Mouse (Mus musculus) cerebellum, adult (tissue): ENCODE measurements at regions not wholly inside any gene's neighbourhood (a gene's known extent, or its start where the extent isn't known, plus 50 kb on each side); places are given as distances from the start of the nearest gene placed in this dataset.

Experiments
- ATAC-seq: cut with Nextera tagmentation; 2 replicates; pipeline ENCODE4 v1.9.2; 2017; ENCODE audit warnings: mild to moderate bottlenecking, moderate library complexity, mixed read lengths; ENCODE audit not compliant: insufficient number of reproducible peaks, low FRiP score, low TSS enrichment

DNA sequence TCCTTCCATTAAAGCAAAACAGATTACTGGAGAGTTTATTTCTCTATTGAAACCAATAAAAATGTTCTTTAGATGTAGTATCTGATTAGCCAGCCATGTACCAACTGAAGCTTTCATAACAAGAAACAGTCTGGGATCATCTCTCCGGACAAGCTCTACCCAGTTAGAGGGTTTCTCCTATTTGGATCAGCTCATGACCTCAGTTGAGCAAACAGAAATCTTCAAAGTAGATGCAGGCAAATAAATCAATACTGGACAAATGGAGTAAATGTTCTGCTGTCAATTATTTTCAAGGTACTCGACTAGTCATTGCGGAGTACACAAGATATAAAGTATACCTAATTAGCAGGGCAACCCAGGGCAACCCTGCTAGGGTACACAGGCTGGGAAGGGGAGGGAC lies 67.4 kb downstream of the Avpr1a start:
- ATAC-seq, result no peak

DNA sequence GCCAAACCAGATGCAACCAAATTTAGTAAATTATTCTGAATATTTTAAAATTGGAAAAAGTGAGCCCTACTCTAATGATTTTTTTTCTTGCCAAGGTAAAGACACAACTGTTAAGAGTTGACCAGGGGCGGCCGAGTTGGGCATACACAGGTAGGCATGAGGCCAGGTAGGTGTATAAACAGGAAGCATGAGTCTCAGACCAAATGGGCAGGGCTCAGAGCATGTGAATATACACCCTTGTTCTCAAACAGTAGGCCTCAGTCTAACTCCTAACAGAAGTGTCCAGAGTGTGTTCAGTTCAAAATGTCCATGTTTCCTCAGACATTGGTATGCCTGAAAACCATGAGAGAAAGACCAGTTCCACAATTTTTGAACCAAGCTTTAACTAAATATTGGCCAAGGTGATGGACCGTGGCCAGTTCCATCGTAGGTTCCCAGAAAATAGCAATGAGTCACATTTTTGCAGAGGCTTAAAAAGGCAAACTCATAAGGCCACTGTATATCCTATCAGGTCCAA lies 71.0 kb downstream of the Avpr1a start:
- ATAC-seq, result no peak

DNA sequence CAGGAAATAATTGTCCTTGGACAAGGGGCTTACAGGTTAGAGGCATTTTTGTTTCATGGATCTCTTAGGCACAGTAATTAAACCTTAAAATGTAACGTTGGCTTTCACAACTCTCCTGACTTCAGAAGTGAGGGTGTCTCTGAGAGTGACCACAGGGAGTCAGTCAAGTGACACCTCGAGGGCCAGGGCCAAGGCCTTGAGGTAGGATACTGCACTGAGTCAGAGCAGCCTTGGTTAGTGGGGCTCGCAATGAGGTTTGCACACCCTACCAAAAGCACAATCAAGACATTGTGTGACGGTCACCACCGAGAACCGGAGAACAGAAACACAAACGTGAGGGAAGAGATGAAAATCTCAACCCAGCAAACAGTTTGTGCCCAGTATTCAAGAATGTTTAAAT lies 71.7 kb downstream of the Avpr1a start:
- no peak for ATAC-seq

DNA sequence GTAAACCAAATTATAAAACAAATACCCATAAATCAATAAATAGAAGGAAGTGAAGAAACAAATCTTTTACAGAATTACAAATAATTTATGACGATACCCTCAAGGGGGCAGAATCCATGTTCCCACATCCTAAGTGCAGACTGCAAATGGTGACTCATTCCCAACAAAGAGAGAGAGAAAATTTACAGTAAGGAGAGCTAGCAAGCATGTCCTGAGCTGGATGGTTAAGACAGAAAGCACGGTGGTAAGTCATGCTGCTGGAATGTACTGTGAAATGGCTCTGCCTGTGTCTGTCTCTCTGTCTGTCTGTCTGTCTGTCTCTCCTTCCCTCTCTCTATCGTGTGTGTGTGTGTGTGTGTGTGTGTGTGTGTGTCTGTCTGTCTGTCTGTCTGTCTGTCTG lies 74.3 kb downstream of the Avpr1a start:
- ATAC-seq, result no peak

DNA sequence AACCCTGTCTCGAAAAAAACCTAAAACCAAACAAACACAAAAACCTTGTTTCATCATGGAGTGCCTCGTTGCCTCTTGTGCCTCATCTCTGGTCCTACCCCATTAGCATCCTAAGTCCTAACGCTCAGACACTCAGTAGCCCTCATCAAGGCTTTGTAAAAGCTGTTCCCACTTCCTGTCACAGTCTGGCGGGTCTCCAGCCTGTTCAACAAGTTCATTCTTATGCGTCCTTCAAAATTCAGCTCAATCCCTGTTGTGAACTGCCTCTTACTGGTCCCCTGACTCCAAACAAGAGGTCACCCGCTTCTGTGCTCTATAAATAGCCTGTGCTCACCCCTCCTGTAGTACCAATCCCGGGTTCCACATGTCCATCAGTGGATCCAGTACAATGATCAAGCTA lies 77.1 kb downstream of the Avpr1a start:
- no peak for ATAC-seq

DNA sequence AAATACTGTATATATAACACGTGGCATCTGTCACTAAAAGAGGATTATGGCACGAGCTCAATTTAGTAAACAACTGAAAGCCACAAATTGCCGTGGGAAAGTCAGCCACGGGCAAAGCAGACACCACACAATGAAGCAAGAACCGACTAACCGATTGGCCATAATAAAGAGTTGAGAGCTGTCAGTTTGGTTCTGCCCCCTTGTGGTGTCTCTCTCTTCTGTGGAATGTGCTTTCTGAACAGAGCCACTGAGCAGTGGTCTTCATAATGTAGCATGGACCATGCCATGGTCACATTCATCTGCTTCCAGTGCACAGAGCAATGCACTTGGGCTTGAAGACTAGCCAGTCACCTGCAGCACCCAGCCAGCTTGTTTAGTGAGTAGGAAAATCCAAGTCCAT lies 77.5 kb downstream of the Avpr1a start:
- ATAC-seq, result no peak

DNA sequence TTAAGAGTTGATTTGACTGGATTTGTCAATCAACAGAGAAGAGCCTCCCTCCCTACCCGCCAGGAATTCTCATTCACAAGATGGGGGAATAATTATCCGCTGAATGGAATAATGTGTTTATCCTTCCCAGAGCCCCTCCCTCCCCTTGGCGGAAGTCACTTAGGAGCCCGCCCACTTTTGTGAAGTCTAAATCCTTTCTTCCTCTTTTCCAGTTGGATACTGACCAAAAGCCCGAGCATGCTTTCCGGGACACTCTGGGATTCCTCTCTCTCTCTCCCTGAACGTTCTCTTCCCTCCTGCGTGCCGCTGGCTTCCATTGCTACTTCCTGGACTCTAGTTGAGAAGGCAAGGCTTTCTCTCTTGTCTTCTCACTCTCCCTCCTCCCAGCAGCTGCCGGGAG lies 79.9 kb downstream of the Avpr1a start:
- ATAC-seq, result no peak

DNA sequence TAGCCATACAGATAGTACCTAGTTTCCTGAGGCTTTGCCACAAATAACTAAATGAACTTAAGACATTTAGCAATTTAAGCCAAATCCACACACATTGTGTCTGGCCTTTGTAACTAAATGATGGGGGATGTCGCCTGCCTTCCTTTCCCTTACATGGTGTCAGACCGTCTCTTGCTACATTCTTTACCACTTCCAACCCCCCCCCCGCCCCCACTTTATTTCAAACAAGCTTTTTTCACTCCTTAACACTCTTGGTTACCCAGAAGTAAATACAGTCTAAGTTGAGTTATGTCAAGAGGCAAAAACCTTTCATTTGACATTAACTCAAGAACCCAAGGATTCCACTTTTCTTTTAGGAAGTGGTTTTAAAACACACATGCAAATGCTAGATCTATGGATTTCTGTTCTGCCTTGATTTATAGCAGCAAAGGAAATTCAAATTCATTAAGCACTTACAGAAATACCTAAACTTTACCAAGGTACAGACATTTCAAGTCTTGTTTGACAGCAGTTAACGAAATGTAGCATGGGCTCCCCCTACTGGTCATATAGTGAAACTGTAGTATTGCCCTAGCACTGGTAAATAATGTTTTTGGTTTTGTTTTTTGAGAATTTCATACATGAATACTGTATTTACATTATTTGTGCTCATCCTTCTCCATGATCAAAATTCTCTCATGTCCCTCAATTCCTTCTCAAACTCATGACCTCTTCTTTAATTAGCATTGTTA lies 80.8 kb downstream of the Avpr1a start:
- no peak for ATAC-seq

DNA sequence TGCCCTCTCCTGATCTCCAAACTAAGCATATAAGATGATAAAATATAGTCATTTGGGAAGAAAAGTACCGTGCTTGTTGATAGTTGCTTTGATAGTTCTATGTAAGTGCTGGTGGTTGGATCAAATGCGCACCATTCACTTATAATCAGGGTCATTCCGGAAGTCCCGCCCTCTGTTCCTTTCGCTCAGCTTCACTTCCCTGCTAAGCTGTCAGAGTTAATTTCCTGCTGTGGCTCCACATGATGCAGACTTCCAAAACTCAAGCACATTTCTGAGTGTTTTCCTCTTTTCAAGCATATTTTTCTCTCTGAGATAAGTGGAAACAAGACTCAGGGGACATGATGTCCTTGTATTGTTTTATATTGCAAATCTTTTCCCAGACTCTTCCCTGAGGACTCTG lies 86.4 kb downstream of the Avpr1a start:
- ATAC-seq, result no peak

DNA sequence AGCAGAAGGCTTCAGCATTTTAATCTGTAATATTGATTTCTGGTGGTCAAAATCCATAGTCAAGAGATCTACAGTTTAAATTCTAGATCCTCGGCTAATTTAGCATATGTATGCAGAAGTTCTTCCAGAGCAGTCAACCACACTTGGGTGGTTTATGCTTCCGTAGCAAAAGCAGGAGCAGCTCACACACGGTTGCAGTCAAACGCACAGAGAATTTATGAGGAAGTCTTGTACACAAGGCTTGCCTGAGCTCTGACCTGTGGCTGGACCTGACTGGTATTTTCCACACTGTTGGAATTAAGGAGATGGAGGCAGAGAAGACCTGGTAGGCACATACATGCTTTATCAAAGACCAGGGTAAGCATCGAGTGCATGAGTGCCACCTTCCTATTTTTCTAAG lies 86.8 kb downstream of the Avpr1a start:
- ATAC-seq, result no peak

DNA sequence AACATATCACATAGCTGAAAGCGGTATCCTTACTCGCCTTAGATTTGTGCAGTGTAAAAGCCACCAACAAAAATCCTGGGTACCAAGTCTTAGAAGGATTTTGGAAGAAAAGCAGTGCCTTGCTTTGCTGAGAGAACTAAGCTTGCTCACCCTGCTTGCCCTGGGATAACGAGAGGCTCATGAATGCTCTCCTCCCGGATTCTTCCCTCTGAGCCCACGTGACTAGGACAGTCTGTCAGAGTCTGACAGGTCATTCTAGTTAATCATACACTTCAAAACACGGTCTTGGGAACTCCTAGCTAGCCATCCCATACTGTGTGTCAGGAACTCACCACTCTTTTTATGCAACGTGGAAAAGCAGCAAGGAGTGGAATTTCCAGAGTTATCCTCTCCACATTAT lies 91.4 kb downstream of the Avpr1a start:
- no peak for ATAC-seq

DNA sequence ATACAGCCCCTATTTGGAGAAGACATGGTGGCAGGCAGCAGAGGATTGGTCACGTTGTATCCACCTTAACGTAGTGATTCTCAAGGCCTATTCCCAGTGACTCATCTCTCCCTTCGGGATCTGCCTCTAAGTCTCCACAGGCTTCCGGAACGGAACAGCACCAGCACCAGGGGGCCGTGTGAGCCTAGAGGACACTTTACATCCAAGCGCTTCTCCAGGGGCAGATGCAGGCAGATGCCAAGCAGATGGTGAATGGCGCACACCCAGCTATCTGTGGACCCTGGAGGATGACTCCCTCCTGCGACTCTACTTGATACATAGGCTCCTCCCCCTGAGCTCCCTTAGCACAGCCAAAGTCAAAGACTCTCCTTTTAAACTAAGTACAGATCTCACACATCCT lies 94.3 kb downstream of the Avpr1a start:
- ATAC-seq, result no peak

DNA sequence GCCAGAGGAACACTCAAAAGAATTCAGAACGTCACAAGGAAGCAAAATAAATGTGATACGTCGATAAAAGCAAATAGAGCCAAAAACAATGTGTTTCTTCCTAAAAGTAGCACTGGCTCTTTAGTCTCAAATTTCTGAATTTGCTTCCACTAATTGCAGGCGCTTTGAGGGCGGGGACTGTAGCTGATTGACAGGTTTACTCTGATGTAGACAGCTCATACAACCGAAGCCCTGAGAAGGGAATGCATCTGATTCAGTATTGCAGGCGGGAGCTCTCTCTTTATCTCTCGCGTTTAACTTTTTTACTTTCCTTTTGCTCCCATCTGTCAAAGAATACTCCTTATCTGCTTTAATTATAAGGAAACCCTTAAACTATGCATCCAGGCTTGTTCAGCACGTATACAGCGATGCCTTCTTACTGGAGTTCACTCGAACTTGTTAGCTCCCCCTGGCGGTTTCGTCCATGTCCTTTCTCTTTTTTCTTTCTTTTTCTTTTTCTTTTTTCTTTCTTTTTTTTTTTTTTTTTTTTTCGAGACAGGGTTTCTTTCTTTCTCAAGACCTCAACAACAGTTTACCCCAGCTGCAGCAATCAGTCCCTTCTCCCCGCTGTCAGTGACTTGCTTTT lies 95.9 kb downstream of the Avpr1a start:
- 0 out of 2 replicates have a peak, but pooled peaks have one; percentile 49 for ATAC-seq

DNA sequence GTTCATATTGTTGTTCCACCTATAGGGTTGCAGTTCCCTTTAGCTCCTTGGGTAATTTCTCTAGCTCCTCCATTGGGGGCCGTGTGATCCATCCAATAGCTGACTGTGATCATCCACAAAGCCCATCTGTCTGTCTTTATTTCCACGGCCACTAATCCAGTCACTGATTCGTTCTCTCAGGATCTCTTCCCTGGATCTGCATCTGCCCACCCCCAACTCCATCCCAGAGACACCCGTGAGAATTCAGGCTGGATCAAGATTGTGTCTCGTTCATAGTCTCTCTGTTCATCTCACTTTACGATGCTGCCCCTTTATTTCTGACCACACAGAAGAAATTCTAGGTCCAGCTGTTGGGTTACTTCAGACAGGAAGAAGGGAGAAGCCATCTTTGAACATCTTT lies 96.7 kb downstream of the Avpr1a start:
- ATAC-seq, result no peak

DNA sequence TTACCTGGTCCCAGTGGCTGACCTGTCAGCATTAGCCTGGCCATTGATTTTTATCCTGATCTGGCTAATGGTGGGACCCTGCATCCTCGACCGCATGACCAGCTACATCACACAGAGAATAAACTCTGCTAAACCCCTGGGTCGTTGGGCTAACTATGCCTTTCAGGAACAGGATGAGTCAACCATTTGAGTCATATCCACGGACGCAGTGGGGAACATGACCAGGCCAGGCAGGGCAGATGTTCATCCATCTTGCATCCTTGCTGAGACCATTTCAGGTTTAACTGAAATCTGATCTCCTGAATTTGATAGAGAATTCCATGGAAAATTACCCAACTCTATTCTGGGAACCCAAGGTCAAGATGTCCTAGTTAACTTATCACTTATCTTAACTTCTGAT lies 103.3 kb downstream of the Avpr1a start:
- ATAC-seq, result no peak

DNA sequence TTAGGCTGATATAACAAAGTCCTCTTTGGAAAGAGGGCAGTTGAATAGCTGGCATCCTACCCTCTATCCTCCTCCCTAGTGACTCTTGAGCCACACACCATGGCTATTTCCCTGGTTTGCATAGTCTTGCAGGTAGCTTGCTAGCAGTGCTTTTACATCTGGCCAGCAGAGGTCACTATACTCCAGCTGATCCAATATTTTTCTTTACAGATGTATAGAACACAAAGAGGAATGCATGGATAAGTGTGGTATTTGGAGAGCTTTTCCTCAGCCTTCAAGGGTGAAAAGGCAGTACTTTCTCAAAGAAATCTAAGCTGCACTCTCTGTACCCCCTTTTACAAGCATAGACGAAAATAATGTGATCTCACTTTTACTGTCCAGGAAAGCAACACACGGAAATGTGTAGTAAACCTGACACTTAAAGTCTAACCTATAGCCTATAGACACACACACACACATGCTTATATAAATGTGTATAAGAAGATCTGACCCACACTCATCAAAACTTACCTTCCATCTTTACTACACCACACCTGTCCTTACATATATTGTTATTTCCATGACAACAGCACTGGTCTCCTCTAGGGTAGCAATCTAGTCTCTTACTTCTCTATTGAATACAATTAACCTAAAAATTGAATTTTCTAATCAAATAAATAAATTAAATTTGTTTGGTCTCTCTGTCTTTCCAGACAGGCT lies 105.0 kb downstream of the Avpr1a start:
- peak; percentile 81 for ATAC-seq

DNA sequence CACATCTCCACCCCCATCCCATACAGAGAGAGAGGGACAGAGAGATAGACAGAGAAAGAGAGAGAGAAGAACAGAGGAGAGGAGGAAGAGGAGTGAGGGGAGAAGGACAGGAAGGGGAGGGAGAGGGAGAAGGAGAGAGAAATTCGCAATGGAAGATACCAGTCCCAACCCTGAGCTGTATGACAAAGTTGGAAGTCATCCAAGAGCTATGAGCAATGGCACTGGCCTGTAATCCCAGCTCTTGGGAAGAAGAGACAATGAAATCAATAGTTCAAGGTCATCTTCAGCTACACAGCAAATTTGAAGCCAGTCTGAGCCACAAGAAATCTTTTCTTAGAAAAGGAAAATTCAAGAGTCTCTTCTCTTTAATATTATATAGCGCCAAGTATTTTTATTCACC lies 105.6 kb downstream of the Avpr1a start:
- ATAC-seq, result no peak

DNA sequence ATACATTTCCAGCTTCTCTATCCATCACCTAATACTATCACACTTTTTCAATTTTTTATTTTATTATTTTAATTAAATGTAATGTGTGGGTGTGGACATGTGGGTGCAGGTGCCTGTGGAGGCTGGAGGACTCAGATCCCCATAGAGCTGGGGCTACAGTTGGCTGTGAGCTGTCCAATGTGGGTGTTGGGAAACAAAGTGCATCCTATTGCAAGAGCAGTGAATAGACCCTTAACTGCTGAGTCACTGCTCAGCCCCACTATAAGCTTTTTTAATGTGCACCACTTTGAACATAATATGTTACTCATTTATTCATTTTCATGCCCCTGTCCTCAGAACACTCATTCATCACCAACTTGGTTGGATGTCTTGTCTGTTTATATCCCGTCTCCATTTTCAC lies 110.4 kb downstream of the Avpr1a start:
- no peak for ATAC-seq

DNA sequence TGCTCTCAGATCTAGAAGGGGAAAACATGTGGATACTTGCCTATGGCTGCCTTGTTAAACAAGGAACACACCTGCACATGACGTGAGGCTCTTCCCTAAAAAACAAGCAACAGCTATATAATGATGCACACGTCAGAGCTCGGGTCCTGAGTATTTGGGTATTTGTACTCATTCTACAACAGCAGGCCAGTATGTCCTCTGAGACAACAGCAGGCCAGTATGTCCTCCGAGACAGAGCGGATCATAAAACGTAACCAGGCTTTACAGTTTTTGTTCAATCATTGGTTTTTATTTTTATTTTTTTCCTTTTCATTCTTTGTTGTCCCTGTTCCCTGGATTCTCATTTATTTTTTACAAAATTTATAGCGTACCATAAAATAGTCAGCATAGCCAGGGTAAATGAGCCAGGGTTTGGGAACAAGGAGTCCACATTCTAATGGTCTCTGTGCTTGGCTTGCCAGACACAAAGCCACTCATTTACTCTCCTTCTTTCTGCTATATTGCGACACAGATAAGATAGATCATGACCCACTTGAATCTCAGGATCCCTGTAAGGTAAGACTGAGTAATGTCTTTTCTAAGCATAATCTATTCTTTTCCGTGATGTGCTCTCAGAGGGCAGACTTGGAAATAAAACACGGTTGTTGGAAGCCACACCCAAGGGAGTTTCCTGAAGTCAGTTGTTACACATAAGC lies 111.8 kb downstream of the Avpr1a start:
- no peak for ATAC-seq

DNA sequence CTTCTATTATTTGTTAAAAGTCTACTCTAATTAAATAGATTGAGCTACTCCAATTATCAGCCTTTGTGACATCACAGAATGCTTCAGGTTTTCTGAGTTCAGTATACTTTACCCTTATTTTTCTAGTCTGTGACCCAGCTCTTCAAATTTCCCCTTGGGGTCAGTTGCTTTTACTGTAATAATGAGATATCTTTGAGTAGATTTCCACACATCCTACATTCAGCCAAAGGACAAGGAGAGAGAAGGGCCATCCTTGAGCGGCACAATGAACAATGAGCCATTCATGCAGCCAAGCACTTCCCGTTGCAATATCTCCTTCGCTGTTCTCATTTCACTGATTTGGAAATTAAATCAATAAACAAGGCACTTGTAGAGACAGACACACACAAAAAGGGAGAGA lies 113.6 kb downstream of the Avpr1a start:
- ATAC-seq, result no peak

DNA sequence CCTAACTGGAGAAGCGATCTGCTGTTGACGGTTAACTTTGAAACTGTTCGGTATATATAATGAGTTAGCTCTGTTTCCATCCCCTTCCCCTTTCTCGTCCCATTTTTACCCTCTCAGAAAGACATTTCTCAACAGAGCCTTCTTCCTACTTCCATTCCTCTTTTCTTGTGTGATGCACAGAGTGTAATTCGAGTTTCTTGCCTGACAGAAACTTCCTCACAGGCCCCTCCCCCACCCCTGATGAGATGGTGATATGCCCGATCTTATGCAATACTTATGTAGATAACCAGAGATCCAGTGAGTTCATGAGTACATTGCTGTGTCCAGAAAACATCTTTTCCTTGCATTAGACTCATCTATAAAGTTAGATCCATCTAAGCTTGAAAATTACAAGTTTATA lies 114.2 kb downstream of the Avpr1a start:
- no peak for ATAC-seq
